Mouse (Mus musculus) spleen, adult 10 weeks (tissue): Measurements from ENCODE around the gene Plod1. TPM values are rescaled to one million over a fixed set of nuclear protein-coding genes. Genes with fewer than 3 reads are reported as not detected.

Experiments used
- polyA plus RNA-seq: library from polyadenylated mRNA; stranded (reverse); fragments of 350-450 nt; fragmentation: Illumina TruSeq; extraction: RNeasy Lipid Tissue Mini Kit (QIAGEN cat#74804); gene quantifications from one replicate; pipeline ENCODE4 v1.2.3, GENCODE M21; 2015; ENCODE audit warnings: low replicate concordance; ENCODE audit not compliant: insufficient read depth

Plod1 gene
- 8.6 TPM for polyA plus RNA-seq

GRCm38 (mm10) chr4:147936331-147936954, at the start of gene Plod1:
TSS of gene Plod1 (minus strand) at chr4:147936767.

DNA sequence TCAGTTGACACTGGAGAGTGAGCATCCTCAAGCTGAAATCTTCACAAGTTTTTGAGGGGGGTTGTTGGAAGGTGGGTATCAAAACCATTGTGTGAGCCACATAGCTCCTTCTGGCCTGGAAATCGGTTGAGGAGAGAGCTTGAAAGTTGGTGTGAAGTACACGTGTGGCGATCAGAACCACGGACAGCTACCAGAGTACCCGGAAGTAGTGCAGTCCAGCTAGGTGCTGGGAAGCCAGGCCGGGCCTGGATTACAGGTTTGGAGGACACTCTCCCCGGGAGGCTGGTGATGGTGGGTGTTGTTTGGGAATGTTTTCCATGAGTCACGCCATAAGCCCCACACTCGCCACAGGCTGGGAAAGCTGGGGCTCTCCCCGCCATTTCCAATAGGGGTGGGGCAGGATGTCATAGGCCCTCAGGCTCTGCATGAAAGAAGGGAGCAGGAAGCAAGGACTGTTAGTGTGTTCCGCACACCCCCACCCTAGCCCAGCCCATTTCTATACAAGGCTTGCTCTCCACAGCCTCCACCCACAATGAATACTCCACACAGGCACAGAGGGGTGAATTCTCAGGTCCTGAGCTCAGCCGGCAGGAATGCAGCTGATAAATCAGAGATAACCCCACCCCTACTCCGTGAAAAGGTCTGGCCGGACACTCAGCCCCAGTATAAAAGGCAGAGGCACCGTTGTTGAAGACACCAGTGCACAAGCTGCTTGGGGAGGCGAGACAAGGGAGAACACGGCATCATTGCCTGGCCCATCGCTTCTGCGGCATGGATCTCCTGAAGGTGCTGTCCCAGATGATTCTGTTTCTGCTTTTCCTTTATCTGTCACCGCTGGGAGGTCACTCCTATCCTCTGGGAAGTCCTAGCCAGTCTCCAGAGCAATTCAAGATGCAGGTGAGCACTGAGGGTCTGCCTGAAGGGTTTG, 48.9 kb upstream of the Plod1 start, which contains the start of gene Nppb:
Gene Nppb (plus strand): TSS at position 584 of the 928 bp plus-strand sequence.

DNA sequence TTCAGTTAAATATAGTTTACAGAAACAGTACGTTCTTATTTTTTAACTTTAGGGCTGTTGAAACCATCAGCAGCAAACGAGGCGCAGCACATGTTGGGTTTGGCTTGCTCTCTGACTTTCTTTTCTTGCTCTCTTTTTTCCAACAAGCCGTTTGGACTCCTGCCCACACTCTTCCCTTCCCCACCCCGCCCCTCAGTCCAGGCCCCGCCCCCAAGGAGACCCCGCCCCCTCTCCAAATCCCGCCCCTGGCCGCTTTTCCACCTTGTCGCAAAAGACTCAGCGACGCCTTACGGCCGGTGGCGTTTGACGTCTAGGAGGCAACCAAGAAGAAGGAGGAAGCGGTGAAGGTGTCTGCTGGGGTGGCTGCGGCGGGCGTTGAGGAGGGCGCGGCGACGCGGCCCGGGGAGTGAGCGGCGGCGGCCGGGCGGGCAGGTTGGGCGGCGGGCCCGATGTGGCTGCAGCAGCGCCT, 4.0 kb upstream of the Plod1 start, which contains the start of gene 2510039O18Rik:
Gene 2510039O18Rik (plus strand): TSS at position 320 of the 469 bp plus-strand sequence.

DNA sequence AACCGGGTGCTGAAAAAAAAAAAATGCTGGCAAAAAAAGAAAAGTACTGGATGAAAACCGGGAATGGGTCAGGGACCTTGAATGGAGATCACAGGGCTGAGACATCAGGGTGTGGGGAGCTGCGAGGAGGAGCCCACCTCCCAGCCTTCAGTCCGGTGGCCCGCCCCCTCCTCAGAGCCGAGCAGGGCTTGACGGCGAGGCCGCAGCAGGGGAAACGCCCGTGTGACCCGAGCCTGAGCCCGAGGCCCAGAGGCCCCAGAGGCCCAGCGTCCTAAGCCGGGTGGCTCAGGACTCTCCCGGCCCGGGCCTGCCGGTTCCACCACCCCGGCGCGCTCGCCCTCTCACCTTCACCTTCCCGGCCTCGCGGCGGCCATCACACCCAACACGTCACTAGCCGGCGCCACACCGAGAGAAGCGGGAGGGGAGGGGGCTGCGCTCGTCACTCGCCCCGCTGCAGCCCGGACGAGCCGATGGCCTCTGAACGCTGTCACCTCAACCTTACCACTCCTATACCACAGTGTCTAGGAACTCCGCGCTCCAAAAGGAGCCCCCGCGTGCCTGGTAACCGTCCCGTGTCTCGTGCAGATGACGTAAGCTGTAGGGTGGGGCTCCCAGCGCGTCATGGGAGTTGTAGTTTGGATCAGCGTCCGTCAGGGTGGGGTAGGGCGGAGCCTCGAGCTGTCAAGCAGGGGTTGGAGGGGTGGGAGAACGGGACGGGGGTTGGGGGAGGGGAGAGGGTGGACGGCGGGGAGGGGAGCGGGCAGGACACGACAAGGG, 32.1 kb downstream of the Plod1 start, which contains the start of gene Mfn2:
Gene Mfn2 (minus strand): TSS at position 392 of the 777 bp plus-strand sequence.

GRCm38 (mm10) chr4:147868450-147869031, 68.0 kb downstream of the Plod1 start, which contains the start of the genes Miip and Fv1:
TSS of gene Miip (minus strand) at chr4:147868816.
TSS of gene Fv1 (plus strand) at chr4:147868979.

Other genes with a start within 250 kb of the Plod1 start
- gene Zfp534, start 234.2 kb downstream of the Plod1 start, polyA plus RNA-seq, result not detected
- 66.8 TPM for gene Zfp984, start 127.0 kb downstream of the Plod1 start, polyA plus RNA-seq
- 16.7 TPM for gene Zfp933, start 88.4 kb downstream of the Plod1 start, polyA plus RNA-seq
- gene Miip, start 68.0 kb downstream of the Plod1 start, polyA plus RNA-seq, result 28.4 TPM
- gene Fv1, start 67.8 kb downstream of the Plod1 start, polyA plus RNA-seq, result 18.5 TPM
- 21.7 TPM for gene Mfn2, start 32.1 kb downstream of the Plod1 start, polyA plus RNA-seq
- gene 2510039O18Rik, start 4.1 kb upstream of the Plod1 start, polyA plus RNA-seq, result 15.4 TPM
- not detected for gene Nppb, start 49.0 kb upstream of the Plod1 start, polyA plus RNA-seq
- not detected for gene Nppa, start 64.0 kb upstream of the Plod1 start, polyA plus RNA-seq
- gene Clcn6, start 102.1 kb upstream of the Plod1 start, polyA plus RNA-seq, result 14.1 TPM
- gene Mthfr, start 102.3 kb upstream of the Plod1 start, polyA plus RNA-seq, result 11.6 TPM
- gene Agtrap, start 151.3 kb upstream of the Plod1 start, polyA plus RNA-seq, result 13.4 TPM
- 16.3 TPM for gene Mad2l2, start 193.6 kb upstream of the Plod1 start, polyA plus RNA-seq
- gene Draxin, start 193.9 kb upstream of the Plod1 start, polyA plus RNA-seq, result 2.5 TPM
- 15.7 TPM for gene Fbxo6, start 215.4 kb upstream of the Plod1 start, polyA plus RNA-seq
- gene Fbxo44, start 223.7 kb upstream of the Plod1 start, polyA plus RNA-seq, result 2.1 TPM
- gene Fbxo2, start 223.9 kb upstream of the Plod1 start, polyA plus RNA-seq, result not detected